Mouse (Mus musculus): ENCODE data around the gene Lpar6. TPM values are rescaled to one million over a fixed set of nuclear protein-coding genes. Genes with fewer than 3 reads are reported as not detected.

Lpar6 gene
- polyA plus RNA-seq, 1 experiment from 2014 or later = 14.2 TPM

DNA sequence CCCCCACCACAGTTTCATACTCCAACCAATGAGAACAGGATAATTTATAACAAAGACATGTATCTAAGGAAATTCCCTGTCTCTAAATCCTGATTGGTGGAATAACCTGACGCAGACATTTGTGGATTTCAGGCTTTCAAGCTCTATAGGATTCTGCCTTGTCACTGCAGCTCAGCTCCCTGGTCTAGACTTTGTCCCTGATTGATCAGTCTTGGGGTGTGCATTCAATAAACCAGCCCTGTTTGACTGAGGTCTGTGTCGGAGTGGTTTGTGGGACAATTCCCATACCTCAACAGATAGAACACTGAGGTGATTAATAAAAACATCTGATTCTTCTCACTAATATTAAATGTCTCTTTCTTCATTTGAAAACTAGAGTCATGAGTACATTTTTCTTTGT, 12.4 kb downstream of the Lpar6 start:
- WGBS = 89% methylated on average over 2 of the region's 2 CpGs
- no peak overlapping the region for H3K4me2 ChIP-seq (ENCODE audit: low read length)
- no peaks in the 10 kb centered on the region for H3K27me3 ChIP-seq (replicated peaks; ENCODE audit: control insufficient read depth, insufficient read depth, low read length)
- no peaks in the 10 kb centered on the region for H3K36me3 ChIP-seq (ENCODE audit: control insufficient read depth, insufficient read depth, low read length)
- H3K27ac ChIP-seq (ENCODE audit: low read depth) = no peak overlapping the region
- no peak overlapping the region for H3K9ac ChIP-seq (ENCODE audit: low read length)
- no peaks in the 10 kb centered on the region for H3K4me1 ChIP-seq (replicated peaks; ENCODE audit: control insufficient read depth, insufficient read depth, low read length)
- ATAC-seq (replicated peaks; ENCODE audit: low FRiP score, low TSS enrichment, low read depth) (no peak), DNase-seq (ENCODE audit: low spot score) (no peak)
- H3K9me3 ChIP-seq (ENCODE audit: control insufficient read depth, low read length) = no peaks in the 10 kb centered on the region
- no peak overlapping the region for H3K4me3 ChIP-seq (ENCODE audit: low read depth, low read length)

DNA sequence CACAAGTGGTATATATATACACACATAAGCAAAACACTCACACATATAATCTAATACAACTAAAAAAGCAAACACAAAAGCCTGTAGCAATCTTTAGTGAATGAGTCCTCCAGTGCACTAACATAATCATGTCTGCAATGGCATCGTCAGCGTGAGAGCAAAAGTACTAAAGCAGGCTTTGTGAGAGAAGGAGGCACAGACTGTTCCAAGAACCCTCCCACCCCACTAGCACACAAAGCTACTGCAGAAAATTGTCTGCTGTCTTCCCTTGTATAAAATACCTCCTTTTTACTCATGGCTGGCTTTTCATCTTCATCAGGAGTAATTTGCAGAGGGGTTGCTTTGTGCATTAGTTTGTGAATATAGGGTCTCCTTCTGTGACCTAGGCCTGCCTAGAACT, 14.6 kb downstream of the Lpar6 start:
- WGBS = 87% methylated on average over 2 of the region's 2 CpGs
- 0 out of 2 replicates have a peak overlapping the region, but pooled peaks have one; percentile 9 for H3K27ac ChIP-seq (ENCODE audit: low read depth)
- no peak for ATAC-seq (replicated peaks; ENCODE audit: low FRiP score, low TSS enrichment, low read depth)

DNA sequence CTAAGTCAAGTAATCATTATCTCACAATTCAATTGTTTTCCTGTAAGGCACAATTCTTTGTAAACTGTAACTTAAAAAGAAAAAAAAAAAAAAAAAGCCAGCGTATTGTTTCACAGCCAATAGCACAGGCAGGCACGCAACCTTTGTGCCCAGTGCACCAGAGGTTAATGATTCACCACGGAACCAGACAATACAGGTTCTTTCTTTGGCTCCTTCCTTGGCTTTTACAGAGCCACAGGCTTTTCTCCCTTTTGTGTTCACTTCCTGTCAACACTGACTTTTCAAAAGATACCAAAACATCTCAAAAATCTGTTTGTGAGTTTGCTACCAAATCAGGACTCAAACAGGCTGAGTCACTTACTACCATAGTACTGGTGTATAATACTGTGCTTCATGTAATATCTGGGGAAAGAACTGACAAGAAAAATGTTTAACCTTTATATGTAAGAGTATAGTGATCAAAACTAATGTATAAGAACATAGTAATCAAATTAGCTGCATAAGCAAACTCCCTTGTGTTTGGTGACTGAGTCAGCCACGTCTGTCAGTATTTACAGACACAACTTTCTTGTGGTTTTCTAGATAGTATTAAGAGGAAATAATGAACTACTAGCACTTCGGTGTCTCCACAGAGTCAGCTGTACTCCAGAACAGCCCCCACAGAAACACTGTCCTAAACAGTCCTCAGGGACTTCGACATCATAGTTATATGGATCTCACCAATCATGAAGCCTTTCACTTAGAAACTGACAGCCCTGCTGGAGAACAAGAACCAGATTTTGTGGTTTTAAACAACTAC, 16.0 kb downstream of the Lpar6 start:
- Histone ChIP-seq H3K4me2 (ENCODE audit: low read length) (peak overlapping the region; percentile 18; the same call in 1 of the 2 replicates), H3K9me3 (ENCODE audit: control insufficient read depth, low read length) (no peaks in the 10 kb centered on the region), H3K4me3 (ENCODE audit: low read depth, low read length) (no peak overlapping the region), H3K27me3 (replicated peaks; ENCODE audit: control insufficient read depth, insufficient read depth, low read length) (no peaks in the 10 kb centered on the region), H3K9ac (ENCODE audit: low read length) (no peak overlapping the region), H3K4me1 (replicated peaks; ENCODE audit: control insufficient read depth, insufficient read depth, low read length) (no peaks in the 10 kb centered on the region; the same call in 1 of the 2 replicates), H3K27ac (ENCODE audit: low read depth) (peak overlapping the region; percentile 73), H3K36me3 (ENCODE audit: control insufficient read depth, insufficient read depth, low read length) (no peaks in the 10 kb centered on the region)
- DNase-seq (ENCODE audit: low spot score) (no peak), ATAC-seq (replicated peaks; ENCODE audit: low FRiP score, low TSS enrichment, low read depth) (peak; percentile 94)
- WGBS = 68% methylated on average over 6 of the region's 6 CpGs

More for the DNA sequence above, 14.6 kb downstream of the Lpar6 start:
- no peak for DNase-seq (ENCODE audit: low spot score)
- Histone ChIP-seq H3K27me3 (replicated peaks; ENCODE audit: control insufficient read depth, insufficient read depth, low read length) (no peaks in the 10 kb centered on the region), H3K9ac (ENCODE audit: low read length) (no peak overlapping the region), H3K4me3 (ENCODE audit: low read depth, low read length) (no peak overlapping the region), H3K4me1 (replicated peaks; ENCODE audit: control insufficient read depth, insufficient read depth, low read length) (no peaks in the 10 kb centered on the region; the same call in 1 of the 2 replicates), H3K9me3 (ENCODE audit: control insufficient read depth, low read length) (no peaks in the 10 kb centered on the region), H3K36me3 (ENCODE audit: control insufficient read depth, insufficient read depth, low read length) (no peaks in the 10 kb centered on the region), H3K4me2 (ENCODE audit: low read length) (no peak overlapping the region)

GRCm38 (mm10) chr14:73254412-73254811, 16.7 kb downstream of the Lpar6 start:
- Histone ChIP-seq H3K4me1 (replicated peaks; ENCODE audit: control insufficient read depth, insufficient read depth, low read length) (no peaks in the 10 kb centered on the region; the same call in 1 of the 2 replicates), H3K36me3 (ENCODE audit: control insufficient read depth, insufficient read depth, low read length) (no peaks in the 10 kb centered on the region), H3K4me2 (ENCODE audit: low read length) (no peak overlapping the region), H3K9me3 (ENCODE audit: control insufficient read depth, low read length) (no peaks in the 10 kb centered on the region), H3K27ac (ENCODE audit: low read depth) (no peak overlapping the region), H3K27me3 (replicated peaks; ENCODE audit: control insufficient read depth, insufficient read depth, low read length) (no peaks in the 10 kb centered on the region), H3K9ac (ENCODE audit: low read length) (no peak overlapping the region), H3K4me3 (ENCODE audit: low read depth, low read length) (no peak overlapping the region)
- DNase-seq (ENCODE audit: low spot score) = no peak
- WGBS = 74% methylated on average over 4 of the region's 4 CpGs
- ATAC-seq (replicated peaks; ENCODE audit: low FRiP score, low TSS enrichment, low read depth) = 0 out of 2 replicates have a peak, but pooled peaks have one; percentile 44

DNA sequence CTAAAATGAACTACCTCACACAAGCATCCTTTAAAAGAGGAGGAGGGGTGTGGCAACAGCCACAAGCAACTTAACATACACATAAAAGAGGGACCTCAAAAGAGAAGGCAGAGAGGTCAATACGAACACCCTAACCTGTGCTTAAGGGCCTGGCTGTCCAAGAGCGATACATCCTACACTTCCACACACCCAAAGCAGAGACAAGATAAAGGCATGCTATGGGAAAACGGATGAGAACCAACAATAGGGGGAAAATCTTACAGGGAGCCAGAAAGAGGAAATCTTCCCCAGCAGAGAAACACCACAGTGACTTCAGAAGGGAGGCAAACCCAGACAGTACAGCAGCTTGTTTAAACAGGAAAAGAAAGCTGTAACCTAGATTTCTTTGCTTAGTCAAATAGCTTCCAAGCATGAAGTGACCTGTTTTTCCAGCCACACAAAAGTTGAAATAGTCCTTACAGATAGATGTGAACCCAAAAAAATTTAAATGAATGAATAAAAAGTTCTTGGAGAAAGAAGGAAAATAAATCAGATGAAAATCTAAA, 17.8 kb downstream of the Lpar6 start:
- H3K9me3 ChIP-seq (ENCODE audit: control insufficient read depth, low read length) = no peaks in the 10 kb centered on the region
- 57% methylated on average over 3 of the region's 3 CpGs for WGBS
- no peak overlapping the region for H3K9ac ChIP-seq (ENCODE audit: low read length)
- ATAC-seq (replicated peaks; ENCODE audit: low FRiP score, low TSS enrichment, low read depth) (no peak), DNase-seq (ENCODE audit: low spot score) (no peak)
- no peaks in the 10 kb centered on the region; the same call in 1 of the 2 replicates for H3K4me1 ChIP-seq (replicated peaks; ENCODE audit: control insufficient read depth, insufficient read depth, low read length)
- no peaks in the 10 kb centered on the region for H3K27me3 ChIP-seq (replicated peaks; ENCODE audit: control insufficient read depth, insufficient read depth, low read length)
- H3K27ac ChIP-seq (ENCODE audit: low read depth) = no peak overlapping the region
- H3K4me2 ChIP-seq (ENCODE audit: low read length) = no peak overlapping the region
- no peak overlapping the region for H3K4me3 ChIP-seq (ENCODE audit: low read depth, low read length)
- no peaks in the 10 kb centered on the region for H3K36me3 ChIP-seq (ENCODE audit: control insufficient read depth, insufficient read depth, low read length)

DNA sequence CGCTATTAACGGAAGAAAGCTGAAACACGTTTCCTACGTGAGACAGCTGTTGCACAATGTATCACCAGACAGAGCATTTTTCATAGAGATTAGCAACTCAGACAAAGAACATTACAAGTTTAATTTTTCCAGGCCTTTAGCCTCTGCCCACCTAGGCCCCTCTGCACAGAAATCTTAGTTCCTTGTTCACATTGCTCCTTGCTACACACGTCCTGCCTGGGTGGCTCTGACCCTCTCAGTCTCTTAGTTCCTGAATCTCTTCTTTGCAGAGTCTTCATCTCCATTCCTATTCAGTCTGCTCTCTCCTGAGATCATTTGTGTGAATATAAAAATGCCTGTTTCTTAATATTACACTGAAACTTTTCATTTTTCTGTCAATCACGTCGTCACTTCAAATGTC, 19.7 kb downstream of the Lpar6 start:
- Histone ChIP-seq H3K27me3 (replicated peaks; ENCODE audit: control insufficient read depth, insufficient read depth, low read length) (no peaks in the 10 kb centered on the region), H3K4me2 (ENCODE audit: low read length) (no peak overlapping the region), H3K9me3 (ENCODE audit: control insufficient read depth, low read length) (no peaks in the 10 kb centered on the region), H3K36me3 (ENCODE audit: control insufficient read depth, insufficient read depth, low read length) (0 out of 2 replicates have a peak, but pooled peaks cover 2% of the 10 kb centered on the region), H3K4me1 (replicated peaks; ENCODE audit: control insufficient read depth, insufficient read depth, low read length) (no peaks in the 10 kb centered on the region; the same call in 1 of the 2 replicates), H3K27ac (ENCODE audit: low read depth) (no peak overlapping the region), H3K9ac (ENCODE audit: low read length) (no peak overlapping the region), H3K4me3 (ENCODE audit: low read depth, low read length) (no peak overlapping the region)
- ATAC-seq (replicated peaks; ENCODE audit: low FRiP score, low TSS enrichment, low read depth) (no peak), DNase-seq (ENCODE audit: low spot score) (no peak)
- WGBS = 65% methylated on average over 7 of the region's 7 CpGs

DNA sequence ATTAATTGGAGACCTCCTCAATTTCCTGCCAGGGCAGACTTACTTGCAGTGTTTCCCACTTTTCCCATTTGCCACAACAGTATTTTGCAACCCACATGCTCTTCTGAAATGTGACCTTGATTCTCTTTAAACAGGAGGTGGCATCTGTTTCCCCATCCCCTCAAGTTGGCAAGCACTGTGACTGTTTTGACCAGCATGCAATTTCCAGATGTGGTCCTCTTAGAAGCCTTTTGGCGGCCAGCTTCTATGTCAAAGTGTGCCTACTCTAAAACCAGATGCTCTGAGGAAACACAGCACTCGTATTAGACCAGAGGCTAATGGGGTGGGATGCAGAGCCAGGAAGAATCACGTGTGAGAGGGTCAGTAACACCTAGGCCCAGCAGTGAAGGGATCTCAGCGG, 20.5 kb downstream of the Lpar6 start:
- Histone ChIP-seq H3K4me2 (ENCODE audit: low read length) (no peak overlapping the region), H3K27ac (ENCODE audit: low read depth) (no peak overlapping the region), H3K4me3 (ENCODE audit: low read depth, low read length) (no peak overlapping the region), H3K36me3 (ENCODE audit: control insufficient read depth, insufficient read depth, low read length) (0 out of 2 replicates have a peak, but pooled peaks cover 6% of the 10 kb centered on the region), H3K4me1 (replicated peaks; ENCODE audit: control insufficient read depth, insufficient read depth, low read length) (no peaks in the 10 kb centered on the region; the same call in 1 of the 2 replicates), H3K9ac (ENCODE audit: low read length) (no peak overlapping the region), H3K9me3 (ENCODE audit: control insufficient read depth, low read length) (no peaks in the 10 kb centered on the region), H3K27me3 (replicated peaks; ENCODE audit: control insufficient read depth, insufficient read depth, low read length) (no peaks in the 10 kb centered on the region)
- 58% methylated on average over 4 of the region's 4 CpGs for WGBS
- ATAC-seq (replicated peaks; ENCODE audit: low FRiP score, low TSS enrichment, low read depth) = no peak
- DNase-seq (ENCODE audit: low spot score) = no peak

- 80% methylated on average over 9 of the region's 9 CpGs for WGBS
- Histone ChIP-seq H3K27ac (ENCODE audit: low read depth) (no peak overlapping the region), H3K4me2 (ENCODE audit: low read length) (no peak overlapping the region), H3K4me3 (ENCODE audit: low read depth, low read length) (no peak overlapping the region), H3K4me1 (replicated peaks; ENCODE audit: control insufficient read depth, insufficient read depth, low read length) (no peaks in the 10 kb centered on the region), H3K9ac (ENCODE audit: low read length) (no peak overlapping the region), H3K27me3 (replicated peaks; ENCODE audit: control insufficient read depth, insufficient read depth, low read length) (no peaks in the 10 kb centered on the region), H3K9me3 (ENCODE audit: control insufficient read depth, low read length) (no peaks in the 10 kb centered on the region), H3K36me3 (ENCODE audit: control insufficient read depth, insufficient read depth, low read length) (0 out of 2 replicates have a peak, but pooled peaks cover 6% of the 10 kb centered on the region)
- DNase-seq (ENCODE audit: low spot score) (no peak), ATAC-seq (replicated peaks; ENCODE audit: low FRiP score, low TSS enrichment, low read depth) (no peak)
These were observed 24.5 kb downstream of the Lpar6 start for GRCm38 (mm10) chr14:73262210-73262609.
